Mouse (Mus musculus): Measurements from ENCODE around the gene Adprhl1.
A peak's percentile ranks its signal among the peaks of the same experiment; 100 is the strongest.

Adprhl1 gene

DNA sequence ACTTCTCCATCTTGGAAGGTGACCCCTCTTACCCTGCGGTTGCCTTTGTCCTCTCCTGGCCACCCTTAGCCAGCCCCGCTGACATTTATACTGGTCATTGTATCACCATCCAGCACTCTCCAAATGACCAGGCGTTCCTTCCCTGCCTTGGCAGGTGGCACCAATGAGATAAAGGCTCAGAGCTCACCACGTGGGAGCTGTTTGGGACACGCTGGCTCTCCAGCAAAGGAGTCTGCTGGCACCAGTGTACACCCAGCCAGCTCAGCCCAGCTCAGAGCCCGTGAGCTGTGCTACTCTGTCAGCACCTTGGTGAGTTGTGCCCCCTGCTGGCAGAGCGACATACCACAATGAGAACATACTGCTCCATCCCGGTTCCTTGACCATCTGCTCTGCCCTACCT lies at the start of gene Adprhl1:
Gene Adprhl1, minus strand, starts transcription at position 144 of the 400 bp plus-strand sequence.
- DNase-seq (ENCODE audit: low spot score) = peak; percentile 63

DNA sequence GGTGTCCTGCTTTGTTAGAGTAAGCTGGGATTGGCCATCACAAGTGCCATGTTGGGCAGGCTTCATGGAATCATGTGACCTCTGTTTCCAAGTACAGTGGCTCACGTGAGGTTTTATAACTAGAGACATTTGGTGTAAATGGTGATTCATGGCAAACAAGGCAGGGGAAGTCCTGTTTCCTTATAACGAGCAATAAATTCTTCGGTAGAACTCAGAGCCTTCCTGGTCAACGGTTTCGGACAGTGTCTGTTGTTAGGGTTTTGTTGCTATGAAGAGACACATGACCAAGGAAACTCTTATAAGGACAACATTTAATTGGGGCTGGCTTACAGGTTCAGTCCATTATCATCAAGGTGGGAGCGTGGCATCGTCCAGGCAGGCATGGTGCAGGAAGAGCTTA lies 47.1 kb upstream of the Adprhl1 start:
- no peak for DNase-seq (ENCODE audit: low spot score)

DNA sequence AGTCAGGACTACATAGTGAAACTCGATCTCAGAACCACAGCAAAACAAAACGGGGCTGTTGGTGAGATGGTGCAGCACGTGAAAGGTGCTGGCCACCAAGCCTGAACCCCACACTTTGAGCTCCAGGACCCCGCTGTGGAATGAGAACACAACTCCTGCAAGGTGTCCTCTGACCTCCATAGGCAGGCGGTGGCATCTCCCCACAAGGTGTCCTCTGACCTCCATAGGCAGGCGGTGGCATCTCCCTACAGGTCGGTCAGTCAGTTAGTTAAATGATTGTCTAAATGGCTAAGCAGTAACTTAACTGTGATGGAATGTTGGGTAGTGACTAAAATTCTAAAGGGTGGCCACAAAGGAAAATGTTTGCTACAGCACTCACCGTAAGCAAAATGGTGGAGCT lies 45.6 kb upstream of the Adprhl1 start:
- DNase-seq (ENCODE audit: low spot score) = no peak

DNA sequence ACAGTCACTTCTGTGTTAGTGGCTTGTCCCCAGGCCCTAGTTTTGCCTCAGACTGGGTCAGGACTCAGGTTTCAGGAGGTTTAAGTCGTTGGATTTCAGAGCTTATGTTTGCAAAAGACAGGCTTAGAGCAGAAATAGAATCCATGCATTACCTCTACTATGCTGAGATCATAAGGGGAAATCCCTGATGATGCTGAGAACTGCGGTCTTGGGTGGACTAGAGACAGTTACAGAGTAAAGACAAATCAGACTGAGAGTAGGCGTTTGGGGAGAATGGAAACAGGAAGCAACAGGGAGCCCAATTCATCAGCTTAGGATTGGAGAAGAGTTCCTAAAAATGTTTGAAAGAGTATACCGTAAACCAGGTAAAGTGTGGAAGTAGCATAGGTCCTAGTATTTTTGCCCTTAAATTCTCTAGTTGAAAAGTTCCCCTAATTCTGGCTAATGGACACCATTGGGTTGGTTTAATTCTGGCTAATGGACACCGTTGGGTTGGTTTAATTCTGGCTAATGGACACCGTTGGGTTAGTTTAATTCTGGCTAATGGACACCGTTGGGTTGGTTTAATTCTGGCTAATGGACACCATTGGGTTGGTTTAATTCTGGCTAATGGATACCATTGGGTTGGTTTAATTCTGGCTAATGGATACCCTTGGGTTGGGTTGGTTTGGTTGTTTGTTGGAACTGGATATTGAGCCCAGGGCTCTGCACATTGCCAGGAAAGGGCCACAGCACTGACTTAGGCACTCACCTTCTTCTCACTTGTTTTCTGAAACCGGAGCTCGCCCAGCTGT lies 39.9 kb upstream of the Adprhl1 start:
- no peak for DNase-seq (ENCODE audit: low spot score)

DNA sequence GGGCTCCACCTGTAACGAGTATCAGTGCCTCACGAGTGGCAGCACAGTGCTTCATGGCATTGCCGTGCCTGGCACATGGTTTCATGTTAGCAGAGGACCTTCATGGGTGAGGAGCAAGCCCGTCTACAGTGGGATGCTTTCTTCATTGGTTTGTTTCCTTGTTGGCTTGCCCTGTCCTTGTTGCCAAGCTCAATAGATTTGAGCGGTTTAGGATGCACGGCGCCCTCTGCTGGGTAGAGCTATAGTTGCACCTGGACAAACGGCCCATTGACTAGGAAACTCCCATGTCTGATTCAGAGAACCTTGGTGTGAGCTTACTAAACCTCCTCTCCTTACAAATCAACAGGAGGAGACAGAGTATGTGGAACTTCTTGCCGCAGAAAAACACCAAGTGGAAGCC lies 38.4 kb upstream of the Adprhl1 start:
- DNase-seq (ENCODE audit: low spot score) = peak; percentile 75

DNA sequence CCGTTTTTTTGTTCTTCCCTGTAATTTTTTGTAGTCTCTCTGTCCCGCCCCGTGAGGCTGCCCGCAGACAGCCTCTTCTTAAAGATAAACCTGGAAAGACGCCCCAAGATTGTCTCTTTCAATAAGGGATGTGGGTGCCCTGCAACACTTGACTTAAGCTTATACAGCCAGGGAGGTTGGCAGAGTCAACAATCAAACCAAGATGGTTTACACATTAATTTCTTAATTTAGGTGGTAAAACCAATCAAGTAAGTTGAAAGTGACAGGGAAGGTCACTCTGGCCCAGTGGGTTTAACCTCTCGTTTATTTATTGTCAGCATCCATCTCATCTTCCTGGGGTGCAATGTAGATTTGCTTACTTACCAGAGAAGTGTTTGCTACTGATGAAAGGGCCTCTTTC lies 34.7 kb upstream of the Adprhl1 start:
- no peak for DNase-seq (ENCODE audit: low spot score)

DNA sequence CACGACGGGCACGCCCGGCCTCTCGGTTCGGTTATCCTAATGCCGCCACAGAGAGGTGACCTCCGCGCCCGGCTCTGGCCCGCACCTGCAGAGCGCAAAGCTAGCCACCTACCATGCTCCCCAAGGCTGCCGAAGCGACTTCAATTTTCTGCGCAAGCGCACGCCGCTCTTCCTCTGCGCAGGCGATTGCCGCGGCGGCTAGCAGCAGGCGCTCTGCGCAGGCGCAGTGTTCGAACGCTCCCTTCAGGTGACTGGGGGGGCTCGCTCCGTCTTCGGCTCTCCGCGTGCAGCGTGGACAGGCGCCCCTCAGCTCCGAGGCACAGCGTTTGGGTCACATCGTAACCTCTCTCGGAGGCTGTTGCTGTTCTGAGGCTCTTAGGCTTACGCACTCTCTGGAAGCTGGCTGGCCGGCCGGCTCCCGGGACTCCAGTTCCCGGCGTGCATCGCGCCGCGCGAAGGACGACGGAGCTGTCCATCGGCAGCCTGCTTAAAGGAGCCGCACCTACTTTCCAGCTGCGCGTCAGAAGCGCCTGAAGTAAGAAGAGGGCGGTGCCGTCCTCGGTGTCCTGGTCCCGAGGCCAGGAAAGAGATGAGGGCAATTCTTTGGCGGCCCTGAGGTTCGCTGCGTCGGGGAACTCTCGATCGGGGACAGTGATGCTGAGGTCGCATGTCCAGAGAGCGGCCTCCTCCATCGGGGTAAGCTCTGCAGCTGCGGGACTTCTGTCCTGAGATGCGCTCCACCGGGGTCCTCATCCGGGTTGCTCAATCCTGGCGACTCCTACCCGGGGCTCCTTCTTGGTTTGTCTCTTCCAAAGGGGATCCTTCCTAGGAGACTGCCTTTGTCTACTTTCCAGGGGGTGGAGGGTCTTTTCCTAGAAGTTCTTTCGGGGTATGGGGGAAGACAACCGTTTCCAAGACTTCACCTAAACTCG lies 34.0 kb upstream of the Adprhl1 start, which contains the start of the genes Dcun1d2 and Tmco3:
Gene Dcun1d2, minus strand, starts transcription at position 440 of the 932 bp plus-strand sequence.
Gene Tmco3, plus strand, starts transcription at position 499 of the 932 bp plus-strand sequence.
- DNase-seq (ENCODE audit: low spot score) = peak; percentile 93

DNA sequence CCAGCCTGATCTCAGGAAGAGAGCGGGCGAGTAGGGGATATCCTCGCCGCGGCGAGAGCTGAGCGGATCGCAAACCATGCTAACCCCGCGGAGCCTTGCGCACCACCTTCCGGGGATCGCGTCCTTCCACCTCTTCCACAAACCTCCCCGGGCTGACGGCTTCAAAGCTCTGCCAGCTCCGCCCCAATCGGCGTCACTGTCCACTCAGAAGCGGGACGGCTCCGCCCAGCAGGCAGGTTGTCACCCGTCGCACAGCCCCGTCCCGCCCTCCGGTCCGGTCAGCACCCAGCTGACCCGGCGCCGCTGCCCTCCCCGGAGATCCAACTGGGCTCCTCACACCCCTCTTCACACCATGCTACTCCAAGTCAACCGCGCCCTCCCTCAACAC lies 33.3 kb upstream of the Adprhl1 start:
- peak; percentile 59 for DNase-seq (ENCODE audit: low spot score)

DNA sequence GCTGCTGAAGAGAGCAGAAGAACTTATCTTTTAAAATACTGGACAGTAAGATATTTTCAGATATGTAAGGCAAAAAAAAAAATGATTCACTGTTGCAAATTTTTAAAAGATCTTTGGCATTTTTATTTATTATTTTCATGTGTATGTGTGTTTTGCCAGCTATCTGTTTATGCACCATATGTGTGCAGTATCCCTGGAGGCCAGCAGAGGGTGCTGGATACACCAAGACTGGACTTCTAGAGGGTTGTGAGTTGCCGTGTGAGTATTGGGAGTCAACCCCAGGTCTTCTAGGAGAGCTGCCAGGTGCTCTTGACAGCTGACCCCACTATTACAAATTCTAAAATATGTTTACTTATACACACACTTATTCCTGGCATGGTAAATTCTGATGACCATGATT lies 29.2 kb upstream of the Adprhl1 start:
- no peak for DNase-seq (ENCODE audit: low spot score)

DNA sequence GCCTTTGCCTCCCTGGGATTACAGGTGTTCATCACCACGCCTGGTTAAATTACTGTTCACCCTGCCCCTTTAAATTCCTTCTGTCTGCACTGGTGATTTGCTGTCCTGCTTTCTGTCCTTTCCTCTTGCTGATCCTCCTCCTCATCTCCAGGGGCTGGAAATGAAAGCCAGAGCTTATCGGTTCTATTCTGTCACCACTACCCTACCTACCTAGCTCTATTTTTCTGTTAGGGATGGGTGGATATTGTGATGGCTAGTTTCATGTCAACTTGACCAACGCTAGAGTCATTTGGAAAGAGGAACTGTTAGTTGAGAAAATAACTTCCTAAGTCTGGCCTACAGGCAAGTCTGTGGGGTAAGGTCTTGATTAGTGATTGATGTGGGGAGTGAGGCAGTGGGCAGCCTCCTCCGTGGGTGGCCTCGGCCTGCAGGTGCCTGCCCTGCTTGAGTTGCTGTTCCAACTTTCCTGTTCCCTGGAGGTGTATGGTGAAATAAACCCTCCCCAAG lies 23.0 kb upstream of the Adprhl1 start:
- DNase-seq (ENCODE audit: low spot score) = no peak

DNA sequence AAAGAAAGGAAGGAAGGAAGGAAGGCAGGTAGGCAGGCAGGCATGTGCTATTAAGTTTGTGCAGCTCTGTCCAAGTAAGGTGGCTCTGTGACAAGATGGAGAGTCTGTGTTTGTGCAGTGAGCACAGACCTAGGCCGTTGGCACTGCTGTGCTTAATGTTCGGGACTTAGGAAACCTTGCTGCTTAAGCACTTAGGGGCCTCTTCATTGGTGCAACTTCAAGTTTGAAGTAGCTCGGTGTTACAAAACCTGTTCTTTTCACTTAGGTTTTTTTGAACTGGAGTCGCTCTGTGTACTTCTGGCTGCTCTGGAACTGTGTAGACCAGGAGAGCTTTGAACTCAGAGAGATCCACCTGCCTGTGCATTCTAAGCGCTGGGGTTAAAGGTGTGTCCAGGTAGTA lies 18.9 kb upstream of the Adprhl1 start:
- no peak for DNase-seq (ENCODE audit: low spot score)

DNA sequence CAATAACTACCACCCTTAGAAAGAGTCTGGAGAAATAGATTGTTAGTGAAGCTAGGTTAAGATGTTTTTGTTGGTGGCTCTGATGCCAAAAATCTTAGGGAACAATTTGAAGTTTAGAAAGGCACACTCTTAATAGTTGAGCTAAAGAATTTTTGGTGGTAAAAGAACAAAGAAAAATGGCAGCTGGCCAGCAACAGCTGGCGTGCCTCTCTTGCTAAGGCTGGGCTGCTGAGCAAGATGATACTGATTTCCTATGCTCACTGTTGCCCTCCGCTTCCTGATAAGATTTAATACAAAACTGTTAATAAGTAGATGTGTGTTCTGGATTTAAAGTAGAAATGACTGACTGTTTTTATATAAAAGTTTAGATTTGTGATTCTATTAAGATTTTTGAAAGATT lies 13.6 kb upstream of the Adprhl1 start:
- no peak for DNase-seq (ENCODE audit: low spot score)

DNA sequence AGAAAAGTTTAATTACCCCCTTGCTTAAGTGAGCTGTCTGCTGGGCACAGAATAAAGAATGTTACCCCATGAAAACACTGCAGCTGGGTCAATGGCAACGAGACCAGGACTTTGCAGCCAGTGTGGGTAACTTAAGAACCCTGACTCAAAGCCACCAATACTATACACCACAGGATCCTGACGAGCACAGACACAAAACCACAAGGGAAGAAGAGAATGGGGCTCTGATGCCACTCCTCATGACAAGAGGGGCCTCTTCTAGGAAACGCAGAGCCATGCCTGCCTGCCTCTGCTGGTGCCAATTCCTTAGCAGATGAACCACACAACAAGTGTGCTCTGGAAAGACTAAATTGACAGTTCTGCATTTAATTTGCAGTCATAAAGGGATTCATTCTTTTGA lies 9.4 kb upstream of the Adprhl1 start:
- no peak for DNase-seq (ENCODE audit: low spot score)

DNA sequence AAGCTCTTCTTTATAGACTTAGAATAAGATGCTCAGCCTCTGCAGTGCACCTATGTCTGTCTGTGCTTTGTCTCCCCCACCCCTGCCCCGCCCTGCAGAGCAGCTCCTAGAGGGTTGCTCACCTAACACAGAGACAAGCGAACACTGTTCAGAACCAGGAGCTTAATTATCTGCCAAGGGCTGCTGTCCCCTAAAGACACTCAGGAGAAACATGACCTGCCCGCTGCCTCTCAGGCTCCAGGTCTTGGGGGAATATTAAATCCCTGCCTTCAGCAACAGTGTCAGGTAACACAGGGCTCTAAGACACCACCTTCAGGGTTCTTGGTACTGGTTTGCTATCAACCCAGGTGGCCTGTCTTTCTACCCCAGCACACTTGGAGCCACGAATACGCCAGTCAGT lies 549 bp downstream of the Adprhl1 start:
- no peak for DNase-seq (ENCODE audit: low spot score)

DNA sequence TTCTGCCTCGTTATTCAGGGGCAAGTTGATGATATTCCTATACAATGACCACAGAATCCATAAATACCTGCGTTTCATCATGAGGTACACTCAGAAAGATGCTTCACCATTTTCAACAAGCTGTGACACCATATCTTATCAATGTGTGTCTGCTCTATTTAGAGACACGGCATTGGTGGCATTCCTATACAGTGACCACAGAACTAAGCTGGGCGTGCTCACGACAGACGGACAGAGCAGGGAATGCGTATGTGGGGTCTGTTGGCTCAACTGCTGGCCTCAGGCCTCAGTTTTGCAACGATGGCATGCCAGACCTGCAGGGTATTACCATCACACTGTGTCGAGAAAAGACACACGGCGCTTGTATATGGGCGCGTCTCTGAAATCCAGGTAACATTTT lies 1.1 kb downstream of the Adprhl1 start:
- DNase-seq (ENCODE audit: low spot score) = no peak

DNA sequence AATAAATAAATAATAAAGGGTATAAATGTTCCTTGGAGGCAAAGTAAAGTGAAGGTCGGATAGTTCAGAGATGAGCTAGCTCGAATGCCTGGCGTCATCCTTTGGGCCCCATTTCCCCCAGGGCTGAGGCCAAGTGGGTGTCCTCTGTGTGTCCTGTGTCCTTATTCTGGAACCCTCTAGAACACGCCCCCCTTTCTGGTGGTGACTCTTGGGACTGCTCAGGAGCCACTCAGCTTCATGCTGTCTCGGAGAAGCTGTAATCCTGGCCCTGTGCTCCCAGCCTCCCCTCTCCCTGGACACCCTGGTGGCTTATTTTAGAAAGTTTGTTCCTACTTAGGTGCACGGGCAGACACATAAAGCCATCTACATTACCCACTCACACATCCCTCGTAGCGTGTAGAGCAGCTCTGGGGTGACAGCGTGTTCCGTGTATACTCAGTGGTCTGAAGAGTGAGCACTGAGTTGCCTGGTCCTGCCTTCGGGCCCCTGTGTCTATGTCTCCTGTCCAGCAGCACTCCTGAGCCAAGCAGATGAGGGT lies 9.6 kb downstream of the Adprhl1 start:
- DNase-seq (ENCODE audit: low spot score) = no peak

DNA sequence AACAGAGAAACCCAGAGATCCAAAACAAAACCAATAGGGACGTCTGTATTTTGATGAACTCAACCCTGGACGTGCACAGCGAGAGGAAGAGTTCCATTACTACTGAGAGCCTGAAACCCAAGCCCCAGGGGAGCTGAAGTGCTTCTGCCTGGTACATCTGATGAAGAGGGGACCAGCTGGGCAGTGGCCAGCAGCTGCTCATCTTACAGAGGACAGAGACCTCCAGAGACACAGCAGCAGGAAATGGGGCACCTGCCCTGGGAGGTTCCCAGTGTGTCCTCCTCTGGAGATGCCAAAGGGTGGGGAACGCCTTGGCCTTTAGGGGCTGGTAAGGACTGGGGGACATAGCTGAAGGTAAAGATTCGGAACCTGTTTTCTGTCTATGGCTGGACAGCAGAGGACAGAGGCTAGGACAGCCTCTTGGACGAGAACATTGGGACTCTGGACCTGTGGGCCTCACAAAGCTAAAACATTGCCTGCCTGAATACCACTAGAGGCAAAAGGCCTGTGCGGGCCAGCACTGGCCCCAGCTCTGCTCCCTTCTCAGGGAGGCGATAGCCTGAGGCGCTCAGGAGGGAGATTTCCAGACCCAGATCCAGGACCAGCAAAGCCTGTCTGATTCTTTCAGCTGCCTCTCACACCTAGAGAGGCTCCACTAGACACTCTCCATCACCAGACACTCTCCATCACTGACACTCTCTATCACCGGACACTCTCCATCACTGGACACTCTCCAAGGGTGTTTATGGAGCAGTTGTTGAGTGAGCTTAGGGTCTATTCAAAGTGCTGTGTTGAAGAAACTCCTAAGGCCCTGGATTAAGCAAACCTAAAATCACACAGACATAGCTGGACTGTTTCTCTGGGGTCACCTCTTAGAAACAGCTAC lies 10.7 kb downstream of the Adprhl1 start:
- DNase-seq (ENCODE audit: low spot score) = no peak

DNA sequence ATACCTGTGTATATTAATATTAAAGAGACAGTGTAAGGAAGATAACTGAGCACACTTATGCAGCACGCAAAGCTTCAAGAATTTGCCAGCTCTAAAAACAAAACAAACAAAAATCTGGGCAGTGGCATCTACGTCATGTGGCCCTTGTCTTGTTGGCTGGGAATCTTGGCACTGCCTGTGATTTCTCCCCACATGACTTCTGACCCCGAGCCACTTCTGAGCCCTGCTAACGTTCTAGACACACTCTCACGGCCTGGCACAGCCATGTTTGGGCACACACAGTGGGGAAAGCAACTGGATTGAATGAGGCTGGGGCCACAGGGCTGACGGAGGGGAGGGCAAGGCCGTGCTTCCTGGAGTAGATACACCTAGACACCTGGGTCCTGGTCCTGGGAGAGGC lies 13.3 kb downstream of the Adprhl1 start:
- DNase-seq (ENCODE audit: low spot score) = no peak

DNA sequence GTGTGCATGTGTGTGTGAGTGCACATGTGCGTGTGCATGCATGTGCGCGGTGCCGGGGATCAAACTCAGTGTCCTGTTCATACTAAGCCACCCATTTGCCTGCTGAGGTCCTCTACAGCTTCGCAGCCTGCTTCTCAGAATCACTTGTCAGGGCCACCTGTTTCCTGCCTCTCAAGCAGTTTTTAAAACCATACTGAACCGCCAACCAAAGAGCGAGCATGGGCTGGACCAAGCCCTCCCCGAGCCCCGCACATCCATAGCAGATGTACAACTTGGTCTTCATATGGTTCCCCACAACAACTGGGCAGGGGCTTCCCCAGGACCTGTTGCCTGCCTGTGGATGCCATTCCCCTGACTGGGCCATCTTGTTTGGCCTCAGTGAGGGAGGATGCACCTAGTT lies 13.9 kb downstream of the Adprhl1 start:
- DNase-seq (ENCODE audit: low spot score) = no peak

DNA sequence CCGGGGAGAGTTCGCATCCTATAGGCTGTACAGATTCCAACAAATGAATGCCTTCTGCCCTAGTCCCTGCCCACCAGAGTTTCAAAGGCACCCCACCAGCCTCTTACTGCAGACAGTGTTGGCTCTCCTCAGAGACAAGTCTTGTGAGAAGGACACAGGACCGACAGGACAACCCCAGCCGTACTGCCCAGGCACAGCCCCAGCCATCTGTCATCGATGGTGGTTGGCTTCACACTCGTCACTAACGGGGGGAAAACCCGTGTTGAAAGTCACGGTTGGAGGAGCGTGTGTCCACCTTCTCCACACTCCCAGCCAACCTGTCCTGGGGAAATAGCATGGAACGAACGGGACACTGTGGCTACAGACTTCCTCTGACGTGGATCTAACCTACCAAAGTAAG lies 19.2 kb downstream of the Adprhl1 start:
- DNase-seq (ENCODE audit: low spot score) = no peak

DNA sequence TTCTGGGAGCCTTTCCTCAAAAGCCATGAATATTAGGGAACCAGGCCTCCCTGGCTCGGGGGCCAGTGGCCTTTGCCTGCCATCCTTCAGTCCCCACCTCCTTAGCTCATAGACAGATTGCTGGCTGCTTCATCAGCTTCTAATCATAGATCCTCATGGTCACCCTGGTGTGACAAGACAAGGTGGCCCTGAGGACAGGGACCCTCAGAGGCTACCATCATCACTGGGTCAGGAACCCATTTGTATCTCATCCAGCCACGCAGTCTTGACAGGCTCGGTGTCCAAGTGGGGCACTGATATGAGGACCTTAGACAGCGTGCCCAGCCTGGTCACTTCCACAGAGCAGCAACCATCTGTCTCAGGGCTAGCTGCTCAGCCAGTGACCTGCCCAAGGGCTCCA lies 23.5 kb downstream of the Adprhl1 start:
- DNase-seq (ENCODE audit: low spot score) = no peak

DNA sequence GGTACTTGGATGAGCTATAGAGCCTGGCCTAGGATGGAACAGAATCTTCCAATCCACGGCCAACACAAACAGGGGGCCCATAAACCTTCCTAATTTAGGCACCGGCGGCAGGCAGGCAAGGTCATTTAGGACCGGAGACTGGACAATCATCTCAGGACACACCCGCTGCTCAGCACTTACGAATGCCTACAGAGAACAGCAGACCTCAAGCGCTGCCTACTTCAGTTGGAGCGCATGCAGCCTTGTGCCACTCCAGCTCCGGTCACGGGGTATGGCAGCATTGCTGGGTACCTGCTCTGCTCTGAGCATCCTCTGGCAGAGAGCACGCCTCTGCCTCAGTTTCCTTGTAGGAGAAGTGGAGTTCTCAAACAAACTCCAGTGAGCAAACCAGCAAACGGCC lies 24.2 kb downstream of the Adprhl1 start:
- no peak for DNase-seq (ENCODE audit: low spot score)
